Mouse (Mus musculus): ENCODE measurements around the gene Kcnc1. TPM values are rescaled to one million over a fixed set of nuclear protein-coding genes. Genes with fewer than 3 reads are reported as not detected.

Gene Kcnc1
- polyA plus RNA-seq, 1 experiment, result 28.9 TPM

DNA sequence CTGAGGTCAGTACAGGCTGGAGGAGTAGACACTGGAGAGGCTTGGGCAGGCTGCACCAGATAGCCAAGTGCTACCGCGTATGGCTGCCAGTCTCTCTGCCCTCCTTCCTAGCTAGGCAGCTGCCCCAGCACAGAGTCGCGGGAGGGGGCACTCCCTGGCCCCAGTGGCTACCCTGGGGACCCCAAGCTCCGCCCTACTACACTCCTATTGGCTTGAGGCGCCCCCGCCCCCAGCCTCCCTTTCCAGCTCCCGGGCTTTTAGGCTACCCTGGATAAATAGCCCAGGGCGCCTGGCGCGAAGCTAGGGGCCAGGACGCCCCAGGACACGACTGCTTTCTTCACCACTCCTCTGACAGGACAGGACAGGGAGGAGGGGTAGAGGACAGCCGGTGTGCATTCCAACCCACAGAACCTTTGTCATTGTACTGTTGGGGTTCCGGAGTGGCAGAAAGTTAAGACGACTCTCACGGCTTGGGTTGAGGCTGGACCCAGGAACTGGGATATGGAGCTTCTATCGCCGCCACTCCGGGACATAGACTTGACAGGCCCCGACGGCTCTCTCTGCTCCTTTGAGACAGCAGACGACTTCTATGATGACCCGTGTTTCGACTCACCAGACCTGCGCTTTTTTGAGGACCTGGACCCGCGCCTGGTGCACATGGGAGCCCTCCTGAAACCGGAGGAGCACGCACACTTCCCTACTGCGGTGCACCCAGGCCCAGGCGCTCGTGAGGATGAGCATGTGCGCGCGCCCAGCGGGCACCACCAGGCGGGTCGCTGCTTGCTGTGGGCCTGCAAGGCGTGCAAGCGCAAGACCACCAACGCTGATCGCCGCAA is 19.9 kb upstream of the Kcnc1 start, which contains the start of gene Myod1:
Gene Myod1, plus strand, starts transcription at position 303 of the 836 bp plus-strand sequence.
- DNase-seq (ENCODE audit: low read depth), result no peak
- TF ChIP-seq POLR2A (IDR thresholded peaks at IDR 0.05; ENCODE audit: borderline replicate concordance, extremely low read depth, insufficient read depth, insufficient read length, poor library complexity, severe bottlenecking), result no peak

DNA sequence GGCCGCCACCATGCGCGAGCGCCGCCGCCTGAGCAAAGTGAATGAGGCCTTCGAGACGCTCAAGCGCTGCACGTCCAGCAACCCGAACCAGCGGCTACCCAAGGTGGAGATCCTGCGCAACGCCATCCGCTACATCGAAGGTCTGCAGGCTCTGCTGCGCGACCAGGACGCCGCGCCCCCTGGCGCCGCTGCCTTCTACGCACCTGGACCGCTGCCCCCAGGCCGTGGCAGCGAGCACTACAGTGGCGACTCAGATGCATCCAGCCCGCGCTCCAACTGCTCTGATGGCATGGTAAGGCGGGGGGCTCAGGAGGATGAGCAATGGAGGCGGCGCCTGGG is 19.3 kb upstream of the Kcnc1 start:
- peak; percentile 53; the same call in 1 of the 2 replicates for TF ChIP-seq CTCF (IDR thresholded peaks at IDR 0.05; ENCODE audit: borderline replicate concordance, extremely low read depth, insufficient read depth, insufficient read length)
- no peak for TF ChIP-seq POLR2A (IDR thresholded peaks at IDR 0.05; ENCODE audit: borderline replicate concordance, extremely low read depth, insufficient read depth, insufficient read length, poor library complexity, severe bottlenecking)
- peak; percentile 43 for DNase-seq (ENCODE audit: low read depth)

DNA sequence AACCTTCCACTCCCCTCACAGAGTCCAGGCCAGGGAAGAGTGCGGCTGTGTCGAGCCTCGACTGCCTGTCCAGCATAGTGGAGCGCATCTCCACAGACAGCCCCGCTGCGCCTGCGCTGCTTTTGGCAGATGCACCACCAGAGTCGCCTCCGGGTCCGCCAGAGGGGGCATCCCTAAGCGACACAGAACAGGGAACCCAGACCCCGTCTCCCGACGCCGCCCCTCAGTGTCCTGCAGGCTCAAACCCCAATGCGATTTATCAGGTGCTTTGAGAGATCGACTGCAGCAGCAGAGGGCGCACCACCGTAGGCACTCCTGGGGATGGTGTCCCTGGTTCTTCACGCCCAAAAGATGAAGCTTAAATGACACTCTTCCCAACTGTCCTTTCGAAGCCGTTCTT is 18.2 kb upstream of the Kcnc1 start:
- TF ChIP-seq POLR2A (IDR thresholded peaks at IDR 0.05; ENCODE audit: borderline replicate concordance, extremely low read depth, insufficient read depth, insufficient read length, poor library complexity, severe bottlenecking) (no peak), CTCF (IDR thresholded peaks at IDR 0.05; ENCODE audit: borderline replicate concordance, extremely low read depth, insufficient read depth, insufficient read length) (peak; percentile 58; the same call in 1 of the 2 replicates)
- peak; percentile 44 for DNase-seq (ENCODE audit: low read depth)

- TF ChIP-seq POLR2A (IDR thresholded peaks at IDR 0.05; ENCODE audit: borderline replicate concordance, extremely low read depth, insufficient read depth, insufficient read length, poor library complexity, severe bottlenecking) (no peak), CTCF (IDR thresholded peaks at IDR 0.05; ENCODE audit: borderline replicate concordance, extremely low read depth, insufficient read depth, insufficient read length) (peak; percentile 76)
- DNase-seq (ENCODE audit: low read depth), result peak; percentile 86
Measured at GRCm38 (mm10) chr7:46378983-46379382, 17.3 kb upstream of the Kcnc1 start.

DNA sequence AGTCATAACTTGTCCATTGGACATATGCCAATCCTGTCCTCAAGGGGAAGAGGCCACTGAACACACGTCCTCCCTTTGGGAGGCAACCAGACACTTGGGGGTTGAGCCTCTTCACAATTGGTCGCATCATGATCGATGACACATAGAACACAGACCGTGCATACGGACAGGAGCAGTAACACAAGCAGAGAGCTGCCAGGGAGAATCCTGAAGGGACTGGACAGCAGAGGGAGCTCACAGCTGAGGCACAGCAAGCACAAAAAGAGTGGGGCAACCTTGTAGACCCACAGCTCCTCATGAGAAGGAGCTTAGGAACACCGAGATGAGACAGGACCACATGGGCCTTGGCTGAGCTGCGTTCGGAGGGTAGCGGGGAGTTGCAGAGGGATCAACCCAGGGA is 15.7 kb upstream of the Kcnc1 start:
- DNase-seq (ENCODE audit: low read depth), result no peak
- TF ChIP-seq CTCF (IDR thresholded peaks at IDR 0.05; ENCODE audit: borderline replicate concordance, extremely low read depth, insufficient read depth, insufficient read length) (peak; percentile 27; the same call in 1 of the 2 replicates), POLR2A (IDR thresholded peaks at IDR 0.05; ENCODE audit: borderline replicate concordance, extremely low read depth, insufficient read depth, insufficient read length, poor library complexity, severe bottlenecking) (no peak)

DNA sequence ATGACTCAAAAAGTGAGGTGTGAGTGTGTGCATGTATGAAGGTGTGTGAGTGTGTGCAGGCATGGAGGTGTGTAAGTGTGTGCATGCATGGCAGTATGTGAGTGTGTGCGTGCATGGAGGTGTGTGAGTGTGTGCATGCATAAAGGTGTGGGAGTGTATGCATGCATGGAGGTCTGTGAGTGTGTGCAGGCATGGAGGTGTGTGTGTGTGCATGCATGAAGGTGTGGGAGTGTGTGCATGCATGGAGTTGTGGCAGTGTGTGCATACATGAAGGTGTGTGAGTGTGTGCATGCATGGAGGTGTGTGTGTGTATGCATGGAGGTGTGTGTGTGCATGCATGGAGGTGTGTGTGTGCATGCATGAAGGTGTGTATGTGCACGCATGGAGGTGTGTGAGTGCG is 8.9 kb upstream of the Kcnc1 start:
- DNase-seq (ENCODE audit: low read depth), result no peak

DNA sequence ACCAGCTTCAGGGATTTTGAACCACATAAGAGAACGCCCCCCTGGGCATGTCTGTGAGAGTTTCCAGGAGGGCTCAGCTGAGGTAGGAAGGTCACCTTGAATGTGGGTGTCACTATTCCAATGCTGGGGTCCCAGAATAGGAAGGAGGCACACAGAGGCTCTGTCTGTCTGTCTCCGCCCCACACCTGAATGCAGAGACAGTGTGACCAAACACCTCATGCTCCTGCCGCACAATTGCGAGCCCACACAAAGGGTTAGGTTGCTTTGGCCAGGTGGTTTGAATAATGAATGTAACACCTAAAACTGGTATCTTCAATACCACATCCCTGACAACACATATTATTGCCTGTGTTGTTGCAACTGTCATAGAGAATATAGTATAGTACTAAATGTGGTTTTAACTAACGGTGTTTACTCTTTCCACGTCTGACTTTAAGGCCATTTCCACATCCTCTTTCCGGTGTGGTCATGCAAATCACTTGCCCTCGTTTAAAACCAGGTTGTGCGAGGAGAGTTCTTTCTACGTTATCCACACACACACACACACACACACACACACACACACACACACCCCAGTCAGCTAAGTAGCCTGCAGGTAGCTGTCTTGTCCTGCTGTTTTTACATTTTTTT is 6.7 kb upstream of the Kcnc1 start:
- no peak for DNase-seq (ENCODE audit: low read depth)
- TF ChIP-seq POLR2A (IDR thresholded peaks at IDR 0.05; ENCODE audit: borderline replicate concordance, extremely low read depth, insufficient read depth, insufficient read length, poor library complexity, severe bottlenecking), result no peak
- TF ChIP-seq CTCF (IDR thresholded peaks at IDR 0.05; ENCODE audit: borderline replicate concordance, extremely low read depth, insufficient read depth, insufficient read length), result no peak

More for the DNA sequence above, 8.9 kb upstream of the Kcnc1 start:
- TF ChIP-seq CTCF (IDR thresholded peaks at IDR 0.05; ENCODE audit: borderline replicate concordance, extremely low read depth, insufficient read depth, insufficient read length) (no peak), POLR2A (IDR thresholded peaks at IDR 0.05; ENCODE audit: borderline replicate concordance, extremely low read depth, insufficient read depth, insufficient read length, poor library complexity, severe bottlenecking) (no peak)

- no peak for TF ChIP-seq POLR2A (IDR thresholded peaks at IDR 0.05; ENCODE audit: borderline replicate concordance, extremely low read depth, insufficient read depth, insufficient read length, poor library complexity, severe bottlenecking)
- TF ChIP-seq CTCF (IDR thresholded peaks at IDR 0.05; ENCODE audit: borderline replicate concordance, extremely low read depth, insufficient read depth, insufficient read length), result no peak
- no peak for DNase-seq (ENCODE audit: low read depth)
Measured at GRCm38 (mm10) chr7:46390226-46390625, 6.1 kb upstream of the Kcnc1 start.

GRCm38 (mm10) chr7:46391701-46392100 is 4.6 kb upstream of the Kcnc1 start:
- TF ChIP-seq POLR2A (IDR thresholded peaks at IDR 0.05; ENCODE audit: borderline replicate concordance, extremely low read depth, insufficient read depth, insufficient read length, poor library complexity, severe bottlenecking) (no peak), CTCF (IDR thresholded peaks at IDR 0.05; ENCODE audit: borderline replicate concordance, extremely low read depth, insufficient read depth, insufficient read length) (no peak)
- DNase-seq (ENCODE audit: low read depth), result no peak

DNA sequence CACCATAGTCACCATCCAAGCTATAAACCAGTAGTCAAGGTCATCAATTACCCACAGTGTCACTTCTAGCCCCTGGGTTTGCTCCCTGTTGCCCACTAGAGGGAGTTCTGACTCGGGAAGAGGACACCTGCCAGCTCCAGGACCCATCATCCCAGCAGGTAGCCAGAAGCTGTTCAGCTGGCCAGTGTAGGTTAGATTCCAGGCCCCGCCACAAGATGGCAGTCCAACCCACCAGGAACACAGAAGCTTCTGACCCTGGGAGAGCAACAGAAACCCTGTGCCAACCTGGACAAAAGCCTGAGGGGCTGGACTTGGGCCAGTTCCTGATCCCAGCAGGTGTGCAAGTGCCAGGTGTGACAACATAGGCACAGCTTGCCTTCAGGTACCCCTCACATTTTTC is 3.2 kb upstream of the Kcnc1 start:
- peak; percentile 92 for DNase-seq (ENCODE audit: low read depth)
- TF ChIP-seq CTCF (IDR thresholded peaks at IDR 0.05; ENCODE audit: borderline replicate concordance, extremely low read depth, insufficient read depth, insufficient read length), result peak; percentile 95
- no peak for TF ChIP-seq POLR2A (IDR thresholded peaks at IDR 0.05; ENCODE audit: borderline replicate concordance, extremely low read depth, insufficient read depth, insufficient read length, poor library complexity, severe bottlenecking)

GRCm38 (mm10) chr7:46393718-46394511 is 2.4 kb upstream of the Kcnc1 start:
- DNase-seq (ENCODE audit: low read depth), result no peak
- no peak for TF ChIP-seq CTCF (IDR thresholded peaks at IDR 0.05; ENCODE audit: borderline replicate concordance, extremely low read depth, insufficient read depth, insufficient read length)
- no peak for TF ChIP-seq POLR2A (IDR thresholded peaks at IDR 0.05; ENCODE audit: borderline replicate concordance, extremely low read depth, insufficient read depth, insufficient read length, poor library complexity, severe bottlenecking)

Data from brain, embryonic 14.5 days (tissue).